Mouse (Mus musculus) kidney, embryonic 15.5 days (tissue): ENCODE results near the gene Grasp. TPM values are rescaled to one million over a fixed set of nuclear protein-coding genes. Genes with fewer than 3 reads are reported as not detected.
A peak's percentile ranks its signal among the peaks of the same experiment; 100 is the strongest.

ENCODE experiments used
- ATAC-seq: fragments of 200-750 bp; cut with Nextera tagmentation; replicated peaks from 2 replicates; pipeline ENCODE4 v1.8.0; 2017; ENCODE audit warnings: moderate TSS enrichment; ENCODE audit not compliant: low FRiP score
- H3K27ac ChIP-seq: fragments of 300-500 bp; sonication (generic); 2 replicates; pipeline ENCODE4 v1.5.1; 2015; ENCODE audit warnings: mild to moderate bottlenecking, inconsistent platforms
- H3K27me3 ChIP-seq: fragments of 300-500 bp; sonication (generic); 2 replicates; pipeline ENCODE4 v1.6.1; 2015; ENCODE audit warnings: inconsistent platforms
- H3K36me3 ChIP-seq: fragments of 300-500 bp; sonication (generic); 2 replicates; pipeline ENCODE4 v1.6.1; 2015; ENCODE audit warnings: inconsistent platforms
- H3K4me1 ChIP-seq: fragments of 300-500 bp; sonication (generic); 2 replicates; pipeline ENCODE4 v1.6.1; 2015; ENCODE audit warnings: inconsistent platforms
- H3K4me2 ChIP-seq: fragments of 300-500 bp; sonication (generic); 2 replicates; pipeline ENCODE4 v1.6.1; 2015; ENCODE audit warnings: moderate library complexity, mild to moderate bottlenecking, inconsistent platforms
- H3K4me3 ChIP-seq: fragments of 300-500 bp; sonication (generic); replicated peaks from 2 replicates; pipeline ENCODE4 v1.5.1; 2015; ENCODE audit warnings: mild to moderate bottlenecking, inconsistent platforms
- H3K9ac ChIP-seq: fragments of 300-500 bp; sonication (generic); 2 replicates; pipeline ENCODE4 v1.6.1; 2015; ENCODE audit warnings: mild to moderate bottlenecking, inconsistent platforms
- H3K9me3 ChIP-seq: fragments of 300-500 bp; sonication (generic); replicated peaks from 2 replicates; pipeline ENCODE4 v1.6.1; 2016; ENCODE audit warnings: inconsistent platforms
- WGBS: fragments of 180-500 bp; shearing (Covaris S2); methylation state at CpG from one replicate; pipeline ENCODE4 v1.1.7; 2015; ENCODE audit warnings: mixed read lengths; 5-methylcytosine and 5-hydroxymethylcytosine counted together
- polyA plus RNA-seq: library from polyadenylated mRNA; unstranded; fragments of >200 nt; fragmentation: Nextera tagmentation; extraction: Ambion mirVana; gene quantifications from 2 replicates; pipeline ENCODE4 v1.2.1, GENCODE M21; 2015

Grasp gene
- polyA plus RNA-seq, result 4.7 TPM in 2 replicates

DNA sequence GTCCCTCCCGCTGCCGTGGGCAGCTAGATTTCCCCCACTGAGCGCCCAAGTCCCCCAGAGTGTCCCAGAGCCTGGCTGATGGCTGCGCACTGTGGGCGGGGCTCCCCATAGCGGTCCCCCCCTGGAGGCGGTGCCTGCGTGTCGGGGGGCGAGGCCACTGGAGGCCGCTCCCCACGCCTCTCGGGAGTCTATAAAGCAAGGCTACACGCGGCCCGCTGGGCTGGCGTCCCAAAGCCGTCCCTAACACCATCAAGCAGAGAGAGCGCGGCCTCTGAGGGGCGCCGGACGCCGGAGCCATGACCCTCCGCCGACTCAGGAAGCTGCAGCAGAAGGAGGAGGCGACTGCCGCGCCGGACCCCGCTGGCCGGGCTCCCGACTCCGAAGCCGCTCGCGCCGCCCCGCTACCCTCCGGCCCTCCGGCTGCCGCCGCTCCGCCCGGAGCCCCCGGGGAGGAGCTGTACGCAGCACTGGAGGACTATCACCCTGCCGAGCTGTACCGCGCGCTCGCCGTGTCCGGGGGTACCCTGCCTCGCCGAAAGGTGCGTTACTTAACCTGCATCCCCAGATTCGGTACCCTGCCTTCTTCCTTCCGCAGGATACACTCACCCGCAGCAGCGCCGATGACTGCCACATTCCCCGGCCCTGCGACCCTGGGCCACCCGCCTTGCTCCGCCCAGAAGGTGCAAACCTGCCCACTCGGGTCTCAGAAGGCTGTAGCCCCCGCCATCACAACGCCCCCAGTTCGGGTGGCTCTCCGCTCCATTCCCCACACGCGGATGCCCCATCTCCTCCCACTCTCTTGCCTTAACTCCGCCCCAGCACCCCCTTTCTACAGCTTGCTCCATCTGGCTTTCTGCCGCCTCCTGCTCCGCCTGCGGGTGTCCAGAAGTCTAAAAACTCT is at the start of gene Grasp:
TSS of gene Grasp (plus strand) at position 183 of the 901 bp plus-strand sequence.
- ATAC-seq, result peak; percentile 87
- Histone ChIP-seq H3K9ac (peak within 1 kb of the TSS; percentile 71), H3K27me3 (peaks cover 30% of the 10 kb centered on the region), H3K4me2 (peak within 1 kb of the TSS; percentile 93), H3K4me3 (peak within 1 kb of the TSS; percentile 81), H3K4me1 (peaks cover 77% of the 10 kb centered on the region), H3K9me3 (no peaks in the 10 kb centered on the region), H3K36me3 (peaks cover 2% of the 10 kb centered on the region), H3K27ac (peak within 1 kb of the TSS; percentile 86)
- under 1% methylated on average over 70 of the region's 77 CpGs for WGBS

GRCm38 (mm10) chr15:101174294-101175130 is 49.5 kb upstream of the Grasp start:
- Histone ChIP-seq H3K36me3 (no peaks in the 10 kb centered on the region), H3K4me1 (peaks cover 45% of the 10 kb centered on the region), H3K27me3 (no peaks in the 10 kb centered on the region; the same call in 1 of the 2 replicates), H3K9ac (peak overlapping the region; percentile 90), H3K4me2 (peak overlapping the region; percentile 91), H3K9me3 (no peaks in the 10 kb centered on the region), H3K27ac (peak overlapping the region; percentile 73), H3K4me3 (peak overlapping the region; percentile 71)
- WGBS, result under 1% methylated on average over 44 of the region's 46 CpGs
- peak; percentile 66 for ATAC-seq

DNA sequence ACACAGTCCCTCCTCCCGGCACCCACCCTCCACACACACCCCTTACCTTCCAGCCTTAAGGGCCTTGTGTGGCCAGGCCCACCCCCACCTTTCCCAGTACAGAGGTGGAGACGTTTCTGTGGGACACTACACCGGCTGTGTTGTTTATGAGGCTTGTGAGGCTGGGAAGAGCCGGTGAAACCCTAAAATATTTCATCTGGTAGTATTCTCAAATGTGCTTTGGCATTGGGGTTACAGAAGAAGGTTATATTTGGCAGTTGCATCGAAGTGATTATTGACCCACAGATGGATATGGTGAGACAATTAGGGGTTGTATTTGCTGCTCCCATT is 48.9 kb upstream of the Grasp start:
- H3K36me3 ChIP-seq, result no peaks in the 10 kb centered on the region
- 11% methylated on average over 5 of the region's 5 CpGs for WGBS
- peak overlapping the region; percentile 90 for H3K9ac ChIP-seq
- peaks cover 50% of the 10 kb centered on the region for H3K4me1 ChIP-seq
- peak overlapping the region; percentile 71 for H3K4me3 ChIP-seq
- H3K27me3 ChIP-seq, result no peaks in the 10 kb centered on the region; the same call in 1 of the 2 replicates
- H3K9me3 ChIP-seq, result no peaks in the 10 kb centered on the region
- H3K27ac ChIP-seq, result no peak overlapping the region
- ATAC-seq, result no peak
- H3K4me2 ChIP-seq, result peak overlapping the region; percentile 91

DNA sequence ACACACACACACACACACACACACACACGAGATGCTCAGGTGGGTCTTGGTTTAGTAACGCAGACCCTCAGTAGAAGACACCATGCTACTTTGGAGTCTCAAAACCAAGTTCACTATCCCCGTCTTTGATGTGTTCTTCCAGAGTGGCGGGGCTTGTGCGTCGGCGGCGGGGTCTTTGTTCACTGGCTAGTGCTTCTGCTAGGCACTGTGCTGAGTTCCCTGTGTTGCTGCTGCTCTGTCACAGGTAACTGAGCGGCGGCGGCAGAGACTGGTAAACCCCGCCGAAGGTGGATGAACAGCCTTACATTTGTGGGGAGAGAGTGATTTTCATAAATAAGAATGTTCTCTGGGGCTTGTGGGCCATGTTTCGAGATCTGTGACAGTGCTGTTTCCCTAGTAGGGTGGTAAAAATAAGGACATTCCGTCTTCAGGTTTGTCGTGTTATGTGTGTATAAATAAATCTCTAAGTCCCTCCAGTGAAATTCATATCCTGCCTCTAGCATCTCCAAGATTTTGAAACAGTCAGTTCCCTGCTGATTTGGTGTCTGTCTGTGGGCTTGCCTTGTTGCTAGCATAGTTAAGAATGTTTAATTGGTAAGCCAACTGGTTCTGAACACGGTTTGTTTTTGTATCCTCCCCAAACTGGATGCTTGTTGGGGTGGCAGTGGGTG is 48.2 kb upstream of the Grasp start:
- H3K9ac ChIP-seq, result peak overlapping the region; percentile 90; the same call in 1 of the 2 replicates
- H3K27me3 ChIP-seq, result no peaks in the 10 kb centered on the region; the same call in 1 of the 2 replicates
- ATAC-seq, result no peak
- 0 out of 2 replicates have a peak overlapping the region, but pooled peaks have one; percentile 3 for H3K27ac ChIP-seq
- H3K9me3 ChIP-seq, result no peaks in the 10 kb centered on the region
- H3K4me1 ChIP-seq, result peaks cover 56% of the 10 kb centered on the region
- no peaks in the 10 kb centered on the region for H3K36me3 ChIP-seq
- WGBS, result 23% methylated on average over 17 of the region's 17 CpGs
- H3K4me2 ChIP-seq, result peak overlapping the region; percentile 91
- H3K4me3 ChIP-seq, result peak overlapping the region; percentile 71

DNA sequence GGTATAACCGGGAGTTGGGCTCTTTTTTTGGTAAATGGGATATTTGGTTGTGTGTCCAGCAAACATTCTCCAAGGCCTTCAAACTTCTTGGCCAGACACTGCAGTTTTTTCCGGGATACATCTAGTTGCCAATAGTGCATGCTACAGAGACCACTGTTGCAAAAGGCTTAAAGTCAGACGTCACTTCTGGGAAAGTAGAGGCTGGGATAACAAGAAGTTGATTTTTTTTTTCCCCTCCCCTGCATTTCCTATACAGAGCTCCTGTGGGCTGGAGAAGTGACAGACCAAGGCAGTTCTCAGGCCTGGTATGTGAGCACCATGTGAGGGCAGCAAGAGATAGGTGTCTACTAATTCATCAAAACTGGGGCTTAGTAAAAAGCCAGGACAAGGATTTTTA is 47.7 kb upstream of the Grasp start:
- Histone ChIP-seq H3K36me3 (no peaks in the 10 kb centered on the region), H3K27me3 (no peaks in the 10 kb centered on the region; the same call in 1 of the 2 replicates), H3K4me2 (peak overlapping the region; percentile 91), H3K9me3 (no peaks in the 10 kb centered on the region), H3K9ac (no peak overlapping the region), H3K27ac (0 out of 2 replicates have a peak overlapping the region, but pooled peaks have one; percentile 3), H3K4me1 (peaks cover 62% of the 10 kb centered on the region), H3K4me3 (0 out of 2 replicates have a peak overlapping the region, but pooled peaks have one; percentile 71)
- no peak for ATAC-seq
- WGBS, result 47% methylated on average over 3 of the region's 3 CpGs

GRCm38 (mm10) chr15:101176795-101177691 is 46.9 kb upstream of the Grasp start:
- Histone ChIP-seq H3K4me3 (no peak overlapping the region), H3K36me3 (no peaks in the 10 kb centered on the region), H3K4me2 (no peak overlapping the region), H3K4me1 (peaks cover 68% of the 10 kb centered on the region), H3K9me3 (no peaks in the 10 kb centered on the region), H3K27me3 (no peaks in the 10 kb centered on the region; the same call in 1 of the 2 replicates), H3K9ac (no peak overlapping the region), H3K27ac (peak overlapping the region; percentile 24; the same call in 1 of the 2 replicates)
- 61% methylated on average over 8 of the region's 8 CpGs for WGBS
- ATAC-seq, result no peak

- Histone ChIP-seq H3K27me3 (no peaks in the 10 kb centered on the region), H3K4me3 (no peak overlapping the region), H3K9me3 (no peaks in the 10 kb centered on the region), H3K9ac (no peak overlapping the region), H3K4me2 (no peak overlapping the region), H3K36me3 (peaks cover 2% of the 10 kb centered on the region; the same call in 1 of the 2 replicates), H3K4me1 (peaks cover 75% of the 10 kb centered on the region), H3K27ac (no peak overlapping the region)
- ATAC-seq, result no peak
- WGBS, result 66% methylated on average over 15 of the region's 15 CpGs
Observed at GRCm38 (mm10) chr15:101180363-101181105, 43.5 kb upstream of the Grasp start.

DNA sequence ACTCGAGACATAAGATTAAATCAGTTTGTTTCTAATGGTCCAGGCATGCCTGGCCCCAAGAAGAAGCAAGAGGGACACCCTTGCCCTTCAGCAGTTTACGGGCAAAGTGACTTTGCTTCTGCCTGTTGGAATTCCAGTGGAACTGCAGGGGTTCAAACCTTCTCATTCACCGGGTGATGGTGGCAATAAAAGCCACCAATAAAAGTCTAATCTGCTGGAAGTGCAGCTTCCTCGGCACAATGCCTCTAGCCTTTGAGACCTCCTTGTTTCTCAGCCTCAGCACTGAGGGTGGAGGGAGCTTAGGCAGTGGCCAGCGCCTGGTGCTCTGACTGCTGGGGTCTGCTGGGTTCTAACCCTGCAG is 42.9 kb upstream of the Grasp start:
- Histone ChIP-seq H3K27ac (peak overlapping the region; percentile 64), H3K27me3 (no peaks in the 10 kb centered on the region), H3K4me1 (peaks cover 70% of the 10 kb centered on the region), H3K9me3 (no peaks in the 10 kb centered on the region), H3K9ac (peak overlapping the region; percentile 11; the same call in 1 of the 2 replicates), H3K4me3 (no peak overlapping the region), H3K4me2 (no peak overlapping the region), H3K36me3 (peaks cover 4% of the 10 kb centered on the region; the same call in 1 of the 2 replicates)
- WGBS, result 30% methylated on average over 5 of the region's 5 CpGs
- ATAC-seq, result no peak

- peak overlapping the region; percentile 11; the same call in 1 of the 2 replicates for H3K9ac ChIP-seq
Observed at GRCm38 (mm10) chr15:101181500-101181899, 42.5 kb upstream of the Grasp start.

DNA sequence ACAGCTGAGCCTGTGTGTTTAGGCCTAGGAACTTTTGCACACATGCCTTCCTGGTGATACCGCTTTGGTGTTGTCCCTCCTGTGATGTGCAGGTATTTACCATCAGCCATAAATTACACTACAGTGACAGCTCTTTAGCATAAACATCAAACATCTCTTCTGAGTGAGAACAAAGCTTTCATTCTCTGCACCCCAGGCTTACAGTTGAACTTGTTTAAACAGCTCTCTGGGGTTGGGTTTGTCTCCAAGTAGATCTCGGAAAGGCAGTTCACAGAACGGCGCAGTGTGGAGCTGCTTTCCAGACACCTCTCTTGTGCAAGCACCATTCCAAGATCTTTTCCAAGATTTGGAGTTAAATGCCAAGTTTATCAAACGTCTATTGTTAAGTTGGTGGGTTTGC is 41.3 kb upstream of the Grasp start:
- Histone ChIP-seq H3K9me3 (no peaks in the 10 kb centered on the region), H3K4me3 (no peak overlapping the region), H3K4me2 (no peak overlapping the region), H3K9ac (no peak overlapping the region), H3K27ac (peak overlapping the region; percentile 73), H3K27me3 (no peaks in the 10 kb centered on the region), H3K36me3 (peaks cover 4% of the 10 kb centered on the region; the same call in 1 of the 2 replicates), H3K4me1 (peaks cover 56% of the 10 kb centered on the region)
- WGBS, result 34% methylated on average over 5 of the region's 5 CpGs
- no peak for ATAC-seq

More at GRCm38 (mm10) chr15:101181500-101181899, 42.5 kb upstream of the Grasp start:
- no peak overlapping the region for H3K4me3 ChIP-seq
- peaks cover 66% of the 10 kb centered on the region for H3K4me1 ChIP-seq
- WGBS, result 22% methylated on average over 4 of the region's 4 CpGs
- no peak overlapping the region for H3K4me2 ChIP-seq
- H3K27me3 ChIP-seq, result no peaks in the 10 kb centered on the region
- peaks cover 4% of the 10 kb centered on the region; the same call in 1 of the 2 replicates for H3K36me3 ChIP-seq
- H3K9me3 ChIP-seq, result no peaks in the 10 kb centered on the region
- H3K27ac ChIP-seq, result peak overlapping the region; percentile 64
- ATAC-seq, result 0 out of 2 replicates have a peak, but pooled peaks have one; percentile 27
